Mouse (Mus musculus): ENCODE data around the gene Bcar3. TPM values are rescaled to one million over a fixed set of nuclear protein-coding genes. Genes with fewer than 3 reads are reported as not detected.
"Not testable (repeated sequence)": the region's sequence is repeated elsewhere in the genome, so short reads cannot be mapped to it uniquely, and the experiment has no call there.

Gene Bcar3
- total RNA-seq, 4 experiments from 2014 or later, result 8.3 to 11.7 (median 10.1) TPM

- no peak for DNase-seq (ENCODE audit: low spot score in 2 of 2)
Observed at GRCm38 (mm10) chr3:122380776-122381175, 86.8 kb downstream of the Bcar3 start.

- DNase-seq (ENCODE audit: low spot score in 2 of 2), result no peak
Observed at GRCm38 (mm10) chr3:122381591-122381990, 87.7 kb downstream of the Bcar3 start.

DNA sequence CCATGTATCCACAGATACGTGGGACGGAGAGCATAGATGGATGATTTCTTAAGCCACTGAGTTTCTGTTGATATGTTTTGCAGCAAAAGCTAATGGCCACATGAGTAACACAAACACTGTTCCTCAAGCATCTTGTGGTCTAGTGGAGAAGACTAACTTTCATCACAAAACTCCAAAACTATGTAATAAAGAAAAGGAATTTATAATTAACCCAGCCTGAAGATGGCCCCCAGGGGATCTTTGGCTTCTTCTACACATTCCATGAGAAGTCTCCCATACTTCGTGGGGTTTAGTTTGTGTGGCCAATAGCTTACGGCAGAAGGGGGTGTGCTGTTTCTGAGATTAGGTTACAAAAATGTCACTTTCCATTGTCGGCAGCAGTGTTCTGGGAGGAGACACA is 92.5 kb downstream of the Bcar3 start:
- DNase-seq (ENCODE audit: low spot score in 2 of 2), result no peak

DNA sequence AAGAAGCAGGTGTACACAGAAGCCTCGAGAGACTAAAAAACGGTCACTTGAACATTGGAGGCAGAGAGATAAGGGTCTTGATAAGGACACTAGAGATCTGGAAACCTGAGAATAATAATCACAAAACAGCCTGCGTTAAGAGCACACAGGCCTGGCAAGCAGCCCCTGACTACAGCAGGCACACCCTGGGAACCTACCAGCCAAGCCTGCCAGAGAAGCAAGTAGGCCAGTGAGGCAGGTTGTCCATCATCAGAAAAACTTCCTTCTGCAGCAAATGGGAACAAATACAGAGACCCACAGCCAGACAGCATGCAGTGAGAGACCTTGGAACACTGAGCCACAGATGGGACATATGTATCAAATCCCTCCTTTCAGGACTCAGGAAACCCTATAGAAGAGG is 93.8 kb downstream of the Bcar3 start:
- DNase-seq (ENCODE audit: low spot score in 2 of 2), result no peak

DNA sequence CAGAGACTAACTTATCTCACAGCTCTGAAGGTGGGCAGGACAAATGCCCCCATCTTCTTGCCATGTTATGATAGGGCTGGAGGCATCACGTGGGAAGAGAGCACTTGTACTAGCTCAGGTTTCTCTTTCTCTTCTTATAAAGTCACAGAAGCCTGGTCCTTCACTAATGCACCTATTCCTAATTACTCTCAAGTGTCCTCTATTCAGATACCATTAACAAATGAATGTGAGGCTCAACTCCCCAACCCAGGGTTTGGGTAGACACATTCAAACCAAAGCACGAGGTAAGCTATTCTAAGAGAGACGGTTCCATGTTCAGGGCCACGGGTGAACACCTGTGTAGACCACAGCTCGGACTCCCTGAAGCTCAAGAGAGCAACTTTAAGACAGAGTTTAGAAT is 96.0 kb downstream of the Bcar3 start:
- DNase-seq (ENCODE audit: low spot score in 2 of 2), result no peak

GRCm38 (mm10) chr3:122391098-122391497 is 97.2 kb downstream of the Bcar3 start:
- DNase-seq (ENCODE audit: low spot score in 2 of 2), result no peak

- no peak for DNase-seq (ENCODE audit: low spot score in 2 of 2)
Observed at GRCm38 (mm10) chr3:122391816-122392215, 97.9 kb downstream of the Bcar3 start.

DNA sequence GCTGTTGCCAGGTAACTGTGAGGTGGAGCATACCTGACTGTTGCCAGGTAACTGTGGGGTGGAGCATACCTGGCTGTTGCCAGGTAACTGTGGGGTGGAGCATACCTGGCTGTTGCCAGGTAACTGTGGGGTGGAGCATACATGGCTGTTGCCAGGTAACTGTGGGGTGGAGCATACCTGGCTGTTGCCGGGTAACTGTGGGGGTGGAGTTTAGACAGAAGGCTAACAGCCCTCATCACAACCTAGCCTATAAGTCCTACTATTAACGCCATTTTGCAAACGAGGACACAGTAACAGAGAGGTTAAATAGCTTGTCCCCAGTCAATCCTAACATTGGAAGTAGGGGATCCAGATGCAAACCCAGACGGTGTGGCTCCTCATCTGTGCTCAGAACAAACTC is 99.5 kb downstream of the Bcar3 start:
- not testable (repeated sequence) for DNase-seq (ENCODE audit: low spot score in 2 of 2)

- no peak for DNase-seq (ENCODE audit: low spot score in 2 of 2)
Observed at GRCm38 (mm10) chr3:122393836-122394374, 100.0 kb downstream of the Bcar3 start.

GRCm38 (mm10) chr3:122396957-122397356 is 103.0 kb downstream of the Bcar3 start:
- DNase-seq (ENCODE audit: low spot score in 2 of 2), result no peak

DNA sequence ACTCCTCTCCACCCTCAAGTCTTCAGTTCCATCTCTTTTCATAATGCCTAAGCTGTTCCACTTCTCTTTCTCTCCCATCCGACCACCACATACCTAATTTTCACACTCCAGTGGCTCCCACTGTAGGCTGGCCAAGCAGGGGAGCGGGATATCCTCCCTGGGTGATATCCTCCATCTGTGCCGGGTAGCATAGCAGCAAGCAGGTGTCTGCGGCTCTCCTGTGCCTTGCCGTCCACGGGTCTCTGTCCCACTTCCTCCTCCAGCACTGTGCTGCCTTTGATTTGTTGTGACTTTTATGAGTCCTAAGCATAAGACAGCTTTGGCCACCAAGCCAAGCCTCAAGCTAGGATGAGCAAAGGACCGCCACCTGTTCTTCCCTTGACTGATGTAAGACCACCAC is 103.5 kb downstream of the Bcar3 start:
- no peak for DNase-seq (ENCODE audit: low spot score in 2 of 2)

DNA sequence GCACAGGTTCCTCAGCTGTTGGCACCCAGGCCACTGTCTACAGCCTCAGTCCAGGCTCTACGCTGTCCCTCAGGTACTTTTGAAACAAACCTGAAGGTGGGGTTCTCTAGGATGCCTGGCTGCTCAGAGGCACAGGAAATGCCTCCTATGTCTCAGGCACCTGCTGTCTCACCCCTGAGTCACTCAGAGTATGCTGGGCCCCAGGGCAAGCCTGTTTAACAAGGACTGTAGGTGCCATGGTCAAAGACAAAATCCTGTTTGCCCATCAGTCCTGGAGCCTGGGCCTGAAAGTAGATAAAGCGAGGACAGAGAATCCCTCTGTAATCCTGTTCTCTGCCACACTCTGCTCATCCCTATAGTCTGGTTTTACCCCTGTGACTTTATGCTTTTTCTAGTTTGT is 107.1 kb downstream of the Bcar3 start:
- DNase-seq (ENCODE audit: low spot score in 2 of 2), result no peak

DNA sequence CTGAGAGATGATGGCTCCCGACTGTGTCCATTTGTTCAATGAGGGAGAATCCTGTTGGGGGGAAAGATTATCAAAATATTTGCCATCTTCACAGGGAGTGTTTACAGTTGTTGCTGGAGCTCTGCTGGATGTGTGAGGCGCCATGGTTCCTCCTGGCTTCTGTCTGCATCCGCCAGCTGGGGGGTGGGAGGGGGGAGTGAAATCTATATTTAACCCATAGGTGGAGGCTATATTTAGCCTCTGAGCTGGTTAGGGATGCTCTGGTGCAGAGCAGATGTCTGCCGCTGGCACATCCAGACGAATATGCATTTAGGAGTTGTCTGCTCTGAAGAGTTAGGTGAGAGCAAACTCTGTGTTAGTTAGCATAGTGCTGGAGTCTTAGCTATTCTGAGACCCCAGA is 108.2 kb downstream of the Bcar3 start:
- DNase-seq (ENCODE audit: low spot score in 2 of 2), result no peak

DNA sequence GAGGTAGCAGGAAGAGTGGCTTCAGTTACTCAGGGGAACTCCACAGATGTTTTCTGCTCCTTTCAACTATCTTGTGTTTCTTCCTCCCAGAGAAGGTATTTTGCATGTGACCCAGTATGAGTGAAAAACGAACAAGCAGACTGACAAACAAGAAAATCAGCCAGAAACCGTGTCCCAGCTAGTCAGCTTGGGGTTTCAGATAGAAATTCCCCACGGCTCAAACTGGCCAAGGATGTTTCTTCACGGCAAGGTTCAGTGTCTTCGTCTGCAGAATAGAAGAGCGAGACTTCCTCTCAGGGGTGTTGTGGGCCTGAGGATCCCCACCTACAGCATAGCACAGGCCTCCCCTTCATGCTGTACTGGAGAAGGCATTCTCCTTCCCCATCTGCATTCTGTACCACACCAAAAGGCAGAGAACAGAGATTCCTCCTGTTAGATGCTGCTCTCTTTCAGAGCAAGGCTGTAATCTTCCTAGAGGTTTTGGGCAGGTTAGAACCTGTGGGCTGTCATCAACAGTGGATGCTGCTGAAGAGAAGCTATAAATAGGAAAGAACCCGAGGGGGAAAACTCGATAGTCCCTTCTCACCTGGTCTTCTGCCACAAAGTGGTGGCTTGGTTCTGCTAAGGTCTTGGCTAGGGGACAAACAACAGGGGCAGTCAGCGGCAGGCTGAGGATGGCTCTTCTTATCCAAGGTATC is 110.1 kb downstream of the Bcar3 start:
- DNase-seq (ENCODE audit: low spot score in 2 of 2), result no peak

DNA sequence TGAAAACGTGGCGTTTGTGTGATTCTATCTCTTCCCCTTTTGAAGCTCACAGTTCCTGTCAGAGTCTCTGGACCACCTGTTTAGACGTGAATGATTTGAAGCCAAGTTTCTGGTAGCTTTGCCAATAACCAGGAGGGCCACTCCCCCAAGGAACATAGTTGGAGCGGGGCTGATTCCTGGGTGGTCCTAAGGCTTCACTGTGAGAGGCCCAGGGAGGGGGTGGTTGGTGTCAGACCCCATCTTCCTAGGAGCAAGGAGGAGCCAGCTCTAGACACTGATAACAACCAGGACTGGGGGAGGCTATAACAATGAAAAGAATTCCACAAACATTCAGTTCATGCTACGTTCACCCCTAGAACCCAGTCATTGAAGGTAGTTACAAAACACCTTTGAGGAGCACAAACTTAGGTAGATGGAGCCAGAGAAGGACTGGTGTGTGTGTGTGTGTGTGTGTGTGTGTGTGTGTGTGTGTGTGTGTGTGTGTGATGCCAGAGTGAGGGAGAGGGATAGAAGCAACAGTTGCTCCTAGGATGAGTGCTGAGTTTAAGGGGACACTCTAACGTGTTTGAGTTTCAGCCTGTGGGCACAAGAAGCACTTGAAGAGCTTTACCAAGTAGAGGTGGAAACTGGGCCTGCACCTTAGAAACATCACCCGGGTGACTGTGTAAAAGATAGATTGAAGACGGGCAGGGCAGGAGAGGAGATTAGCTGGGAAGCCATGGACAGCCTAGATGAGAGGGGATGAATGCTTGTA is 111.4 kb downstream of the Bcar3 start:
- DNase-seq (ENCODE audit: low spot score in 2 of 2), result no peak

GRCm38 (mm10) chr3:122406416-122406815 is 112.5 kb downstream of the Bcar3 start:
- DNase-seq (ENCODE audit: low spot score in 2 of 2), result no peak

- no peak for DNase-seq (ENCODE audit: low spot score in 2 of 2)
Observed at GRCm38 (mm10) chr3:122407757-122408156, 113.8 kb downstream of the Bcar3 start.

DNA sequence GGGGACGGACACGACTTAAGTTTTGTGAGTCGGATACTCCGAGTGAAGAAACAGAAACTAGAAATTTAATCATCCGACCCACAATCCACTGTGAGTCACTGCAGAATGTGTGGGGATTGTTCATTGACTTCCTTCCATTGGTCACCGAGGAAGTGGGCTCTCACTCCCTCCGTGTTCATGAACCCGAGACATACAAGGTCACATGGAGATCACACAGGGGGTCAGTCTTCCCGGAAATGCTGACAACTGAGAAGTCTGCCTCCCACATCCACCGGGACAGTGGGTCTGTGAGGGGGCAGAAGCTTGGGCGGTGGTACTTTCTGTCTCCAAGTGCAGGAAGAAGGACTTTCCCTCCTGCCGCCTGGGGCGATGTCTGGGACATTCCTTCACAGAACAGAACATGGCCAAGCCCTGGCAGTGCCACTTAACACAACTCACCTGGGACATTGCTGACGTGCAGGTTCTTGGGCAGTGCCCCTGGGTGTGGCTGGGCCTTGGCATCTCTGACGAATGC is 114.9 kb downstream of the Bcar3 start:
- no peak for DNase-seq (ENCODE audit: low spot score in 2 of 2)

DNA sequence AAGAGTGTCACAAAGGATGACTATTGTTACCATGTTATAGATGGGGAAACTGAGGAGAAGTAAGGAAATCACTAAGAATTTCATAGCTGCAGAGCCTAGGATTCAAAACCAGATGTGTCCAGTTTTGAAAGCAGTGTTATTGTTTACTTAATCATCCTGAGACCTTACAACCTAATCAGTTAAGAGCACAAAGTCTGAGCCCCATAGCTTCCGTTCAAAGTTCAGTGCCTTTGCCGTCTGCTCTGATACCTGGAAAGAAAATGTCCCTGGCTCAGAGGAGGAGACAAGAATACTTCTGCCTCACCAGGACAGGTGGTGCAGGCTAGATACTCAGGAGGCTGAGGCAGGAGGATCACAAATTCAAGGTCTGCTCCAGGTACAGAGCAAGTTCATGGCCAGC is 117.7 kb downstream of the Bcar3 start:
- DNase-seq (ENCODE audit: low spot score in 2 of 2), result no peak

- DNase-seq (ENCODE audit: low spot score in 2 of 2), result peak; percentile 30 to 55
Observed at GRCm38 (mm10) chr3:122413729-122414561, 120.0 kb downstream of the Bcar3 start.

DNA sequence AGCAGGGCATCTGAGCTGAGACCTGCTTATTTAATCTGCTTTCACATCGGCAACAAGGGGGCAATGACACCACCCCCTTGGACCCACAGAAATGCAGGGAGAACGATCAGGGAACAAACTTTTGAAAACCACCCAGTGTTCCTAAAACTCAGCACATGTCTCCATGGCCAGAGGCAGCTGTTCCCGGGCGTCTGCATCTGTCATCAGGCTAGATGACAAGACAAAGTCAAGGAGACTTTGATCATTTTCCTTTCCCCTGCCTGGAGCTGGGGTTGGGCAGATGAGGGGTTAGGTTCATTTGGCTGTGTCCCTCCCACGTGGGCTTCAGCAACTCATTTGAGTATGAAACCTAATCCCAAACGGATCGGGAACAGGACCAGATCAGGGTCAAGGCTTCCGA is 120.9 kb downstream of the Bcar3 start:
- no peak for DNase-seq (ENCODE audit: low spot score in 2 of 2)

- no peak for DNase-seq (ENCODE audit: low spot score in 2 of 2)
Observed at GRCm38 (mm10) chr3:122417466-122417865, 123.5 kb downstream of the Bcar3 start.

Measured in layer of hippocampus, adult 8-10 months (tissue).